Mouse (Mus musculus) spleen, postnatal 10 days (tissue): ENCODE data around the gene Slc16a7.

ENCODE experiments used
- DNase-seq, 2 experiments: peaks; one replicate each; pipeline ENCODE4 v3.0.0; 2021 to 2022; ENCODE audit warnings: low spot score in 2 of 2

Gene Slc16a7

GRCm38 (mm10) chr10:125184146-125184545 is 205.1 kb downstream of the Slc16a7 start:
- DNase-seq = no peak

DNA sequence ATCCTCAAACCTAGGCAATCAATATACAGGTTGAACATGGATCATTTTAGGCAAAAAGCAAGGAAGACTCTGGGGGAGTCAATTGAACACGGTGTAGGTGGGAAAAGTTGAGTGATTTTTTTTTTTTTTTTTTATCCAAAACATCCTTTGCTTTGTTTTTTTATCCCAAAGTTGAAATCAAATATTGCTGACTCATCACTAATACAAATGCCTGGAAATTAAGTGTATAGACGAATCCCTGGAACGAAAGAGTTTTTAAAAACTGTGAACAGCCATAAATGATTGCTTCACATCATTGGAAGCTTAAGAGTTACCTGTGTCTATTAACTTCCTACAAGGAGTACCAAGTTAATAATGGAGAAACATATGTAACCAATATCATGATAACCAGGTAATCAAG is 206.7 kb downstream of the Slc16a7 start:
- no peak for DNase-seq

DNA sequence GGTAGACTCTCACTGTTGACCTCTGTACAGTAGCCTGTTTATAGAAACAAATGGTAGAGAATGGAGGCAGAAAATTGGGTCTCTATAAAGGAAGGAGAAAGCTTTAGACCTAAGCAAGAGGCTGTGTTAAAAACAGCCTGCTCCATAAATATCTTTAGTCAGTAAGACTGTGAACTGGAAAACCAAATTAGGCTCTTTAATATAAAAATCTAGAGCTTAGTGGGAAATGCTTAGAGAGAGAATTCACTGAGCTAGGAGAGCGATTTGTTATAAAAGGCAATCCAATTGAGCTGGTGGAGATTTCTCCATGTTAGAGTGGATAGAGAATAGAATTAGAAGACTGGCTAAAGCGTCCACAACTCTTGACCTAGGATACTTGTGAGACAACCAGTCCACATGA is 211.5 kb downstream of the Slc16a7 start:
- no peak for DNase-seq

GRCm38 (mm10) chr10:125175013-125175650 is 214.1 kb downstream of the Slc16a7 start:
- DNase-seq = no peak

DNA sequence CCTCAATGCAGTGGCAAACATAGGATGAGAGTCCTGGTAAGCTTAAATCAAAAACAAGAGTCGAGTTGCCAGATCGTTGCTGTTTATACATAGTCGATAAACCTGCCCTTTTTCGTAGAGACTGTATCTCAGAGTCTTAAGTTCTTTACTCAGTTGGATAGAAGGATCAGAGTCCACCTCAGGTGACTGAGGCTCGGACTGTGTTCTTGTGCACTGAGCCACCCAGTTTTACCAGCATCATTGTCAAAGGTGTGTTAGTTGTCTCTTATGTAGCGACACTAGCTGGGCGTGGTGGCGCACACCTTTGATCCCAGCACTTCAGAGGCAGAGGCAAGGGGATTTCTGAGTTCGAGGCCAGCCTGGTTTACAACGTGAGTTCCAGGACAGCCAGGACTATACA is 217.6 kb downstream of the Slc16a7 start:
- DNase-seq = no peak

- no peak for DNase-seq
These were observed 218.1 kb downstream of the Slc16a7 start for GRCm38 (mm10) chr10:125171154-125171553.
